Mouse (Mus musculus) testis, postnatal 10 days (tissue): ENCODE results near the gene Il24.
A peak's percentile ranks its signal among the peaks of the same experiment; 100 is the strongest.

ENCODE experiments used
- DNase-seq: peaks from one replicate; pipeline ENCODE4 v3.0.0; 2021; ENCODE audit warnings: low spot score

The Il24 gene

DNA sequence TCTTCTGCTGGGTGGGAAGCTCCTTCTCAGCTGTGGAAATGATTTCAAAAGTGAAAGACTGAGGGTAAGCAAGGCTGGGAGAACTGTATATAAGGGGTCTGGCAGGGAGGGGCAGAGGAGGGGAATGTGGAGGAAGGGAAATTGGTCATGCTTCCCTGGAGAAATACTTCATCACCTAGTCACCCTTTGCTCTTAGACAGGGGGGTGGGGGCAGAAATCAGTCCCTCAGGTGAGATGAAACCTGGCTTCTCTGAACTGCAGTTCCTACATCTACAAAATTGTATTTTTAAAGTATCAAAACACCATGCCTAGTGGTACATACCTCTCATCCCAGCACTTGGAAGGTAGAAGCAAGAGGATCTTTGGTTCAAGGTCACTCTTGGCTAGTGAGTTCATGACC lies at the start of gene Il24:
Gene Il24, minus strand, starts transcription at position 101 of the 400 bp plus-strand sequence.
- DNase-seq: no peak

DNA sequence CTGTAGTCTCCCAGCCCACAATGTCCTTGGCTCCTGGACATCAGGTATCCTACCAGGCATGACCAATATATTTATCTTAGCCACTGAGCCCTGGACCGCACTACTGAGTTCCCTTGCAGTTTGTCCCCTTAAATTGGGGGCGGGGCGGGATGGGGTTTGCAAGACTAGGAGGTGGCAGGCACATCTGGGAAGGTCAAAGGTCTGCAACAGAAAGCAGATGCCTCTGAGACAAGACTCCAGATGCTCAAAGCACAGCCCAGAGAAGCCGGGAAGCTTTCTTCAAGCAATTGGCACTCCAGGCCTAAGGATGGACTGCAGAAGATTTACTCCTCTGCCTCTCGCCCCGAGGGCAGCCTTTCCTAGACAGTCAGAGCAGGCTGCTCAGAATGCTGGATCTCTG lies 49.1 kb upstream of the Il24 start:
- DNase-seq: no peak

DNA sequence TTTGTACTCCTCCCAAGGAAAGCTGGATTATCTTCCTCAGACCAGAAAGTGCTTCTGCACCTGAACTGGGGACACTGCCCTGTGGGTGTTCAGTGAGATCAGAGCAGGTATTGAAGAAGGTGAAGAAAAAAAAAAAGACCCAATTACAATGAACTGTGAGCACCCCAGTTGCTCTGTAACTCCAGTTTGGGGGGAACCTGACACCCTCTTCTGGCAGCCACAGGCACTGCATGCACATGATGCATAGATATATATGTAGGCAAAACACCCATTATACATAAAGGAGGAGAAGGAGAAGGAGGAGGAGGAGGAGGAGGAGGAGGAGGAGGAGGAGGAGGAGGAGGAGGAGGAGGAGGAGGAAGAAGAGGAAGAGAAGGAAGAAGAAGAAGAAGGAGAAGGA lies 39.2 kb upstream of the Il24 start:
- DNase-seq: no peak

DNA sequence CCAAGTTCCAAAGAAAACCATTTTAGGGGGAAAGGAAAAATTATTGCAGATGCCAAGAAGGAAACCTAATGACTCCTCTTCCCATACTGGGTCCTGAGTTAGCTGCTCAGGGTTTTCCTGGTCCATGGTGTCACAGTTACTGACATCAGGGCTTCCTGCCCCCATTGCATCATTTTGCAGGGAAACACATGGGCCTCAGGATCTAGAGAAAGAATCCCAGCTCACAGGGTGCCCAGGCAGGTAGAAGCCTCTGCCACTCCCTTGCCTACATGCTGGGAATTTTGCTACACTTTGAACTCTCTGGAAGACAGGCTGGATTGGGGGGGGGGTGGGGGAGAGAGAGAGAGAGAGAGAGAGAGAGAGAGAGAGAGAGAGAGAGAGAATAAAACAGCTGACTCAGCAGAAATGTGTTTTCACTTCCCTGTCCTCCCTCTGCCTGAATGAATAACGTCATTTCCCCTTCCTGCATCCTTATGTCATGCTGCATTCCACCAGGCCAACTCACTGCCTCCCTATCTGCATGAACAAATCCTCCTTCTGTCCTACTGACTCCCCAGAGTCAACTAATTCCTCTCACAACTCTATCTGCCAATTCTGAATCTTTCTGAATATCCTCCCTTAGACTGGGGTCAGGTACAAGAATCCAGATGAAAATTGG lies 31.2 kb upstream of the Il24 start:
- no peak for DNase-seq

DNA sequence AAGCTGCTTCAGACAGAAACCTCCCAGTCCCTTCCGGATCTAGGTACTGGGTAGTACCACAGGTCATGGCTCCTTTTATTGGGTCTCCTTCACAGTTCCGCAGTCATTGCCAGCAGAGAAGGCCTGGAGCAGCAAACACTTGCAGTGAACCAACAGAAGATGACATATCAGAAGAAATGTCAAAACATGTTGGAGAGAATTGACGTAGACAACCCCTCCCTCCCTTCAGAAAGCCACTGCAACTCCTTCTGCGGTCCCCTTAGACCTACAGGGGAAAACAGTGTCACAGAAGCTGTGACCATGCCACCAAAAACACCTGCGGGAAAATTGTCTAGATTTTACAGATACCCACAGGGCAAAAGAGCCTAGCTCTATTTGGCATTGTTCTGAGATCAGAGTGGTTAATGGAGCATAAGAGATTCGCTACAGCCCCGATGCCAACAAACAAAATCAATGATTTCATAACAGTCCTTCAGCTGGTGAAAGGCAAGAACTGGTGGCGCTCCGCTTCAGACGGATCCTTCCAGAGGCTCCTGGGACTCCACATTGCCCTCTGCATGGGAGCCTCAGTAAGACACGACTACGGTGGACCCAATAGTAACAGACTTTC lies 24.3 kb upstream of the Il24 start, which contains the start of gene Il20:
Gene Il20, minus strand, starts transcription at position 51 of the 610 bp plus-strand sequence.
- DNase-seq: no peak

DNA sequence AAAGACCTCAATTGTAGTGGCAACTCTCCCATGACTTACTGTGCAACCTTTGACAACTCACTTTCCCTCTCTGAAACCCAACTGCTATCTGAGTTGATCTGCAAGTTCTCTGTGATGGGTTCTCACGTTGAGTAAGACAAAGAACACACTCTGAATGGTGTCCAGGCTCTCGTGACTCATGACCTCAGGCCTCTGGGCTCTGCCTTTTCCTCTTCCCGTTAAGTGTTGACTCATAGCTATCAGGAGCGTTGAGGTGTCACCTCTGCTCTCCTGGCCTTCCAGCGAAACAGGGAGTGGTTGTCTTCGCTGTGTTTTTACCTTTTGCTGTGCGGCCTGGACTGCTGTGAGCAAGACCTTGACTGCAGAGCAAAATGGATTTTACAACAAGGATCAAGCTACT lies 15.3 kb upstream of the Il24 start:
- DNase-seq: no peak

DNA sequence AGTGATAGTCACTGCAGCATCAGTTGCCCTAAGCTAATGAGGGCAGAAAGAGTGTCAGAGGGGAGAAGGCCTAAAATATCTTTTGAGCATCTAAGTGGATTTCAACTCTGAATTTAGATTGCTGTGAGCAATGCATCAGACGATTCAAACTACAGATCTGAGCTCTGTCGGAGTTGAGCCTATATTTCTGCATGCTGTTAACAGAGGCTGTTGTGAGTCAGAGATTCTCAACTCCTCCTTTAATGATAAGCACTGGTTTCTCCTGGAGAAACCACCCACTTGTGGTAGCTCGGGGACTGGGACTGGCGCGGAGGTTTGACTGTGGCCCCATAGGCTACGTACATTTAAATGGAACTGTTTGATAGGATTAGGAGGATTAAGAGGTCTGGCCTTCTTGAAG lies 7.2 kb upstream of the Il24 start:
- DNase-seq: no peak

DNA sequence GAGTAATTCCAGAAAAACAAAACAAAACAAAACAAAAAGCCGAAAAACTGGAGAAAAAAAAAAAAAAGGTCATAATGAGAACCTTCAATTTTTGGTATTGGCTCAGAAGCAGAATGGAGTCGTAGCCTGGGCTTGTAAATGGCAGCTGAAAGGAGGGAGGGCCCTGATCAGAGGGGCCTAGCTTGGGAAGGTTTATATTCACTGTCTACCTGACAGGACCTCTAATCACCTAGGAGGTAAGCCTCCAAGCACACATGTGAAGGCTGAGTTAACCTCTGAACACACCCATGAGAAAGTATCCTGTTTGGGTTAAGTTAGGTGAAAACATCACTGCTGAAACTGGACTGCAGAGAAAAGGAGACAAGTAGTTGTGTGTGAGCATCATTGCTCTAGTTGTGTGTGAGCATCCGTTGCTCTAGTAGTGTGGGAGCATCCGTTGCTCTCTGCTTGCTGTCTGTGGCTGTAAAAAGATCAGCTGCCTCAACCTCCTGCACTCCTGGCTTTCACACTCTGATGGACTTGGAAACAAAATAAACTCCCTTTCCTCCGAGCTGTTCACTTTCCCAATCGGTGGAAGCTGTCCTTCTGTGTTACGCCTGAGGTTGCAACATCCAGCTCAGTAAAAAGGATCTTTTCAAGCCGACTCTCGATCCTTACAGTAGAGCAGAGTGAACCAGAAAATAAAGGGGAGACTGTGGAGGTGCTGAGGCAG lies 6.2 kb upstream of the Il24 start:
- DNase-seq: no peak

DNA sequence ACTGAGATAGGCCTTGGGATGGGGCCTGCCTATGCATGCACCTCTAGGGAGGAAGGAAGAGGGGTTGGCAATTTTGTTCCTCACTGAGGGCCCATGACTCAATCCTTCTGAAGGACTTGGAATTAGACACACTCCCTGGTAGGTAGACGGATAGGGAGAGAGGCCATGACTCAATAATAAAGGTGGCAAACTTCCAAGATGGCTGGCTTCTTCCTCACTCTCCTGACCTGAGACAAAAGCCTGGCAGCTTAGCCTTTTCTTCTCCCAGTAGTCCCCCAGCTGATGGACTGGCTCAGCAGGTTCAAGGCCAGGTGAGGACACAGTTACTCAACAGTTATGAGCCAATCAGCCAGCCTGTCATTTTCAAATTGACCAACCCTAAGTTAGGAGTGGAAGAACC lies 5.2 kb upstream of the Il24 start:
- no peak for DNase-seq

DNA sequence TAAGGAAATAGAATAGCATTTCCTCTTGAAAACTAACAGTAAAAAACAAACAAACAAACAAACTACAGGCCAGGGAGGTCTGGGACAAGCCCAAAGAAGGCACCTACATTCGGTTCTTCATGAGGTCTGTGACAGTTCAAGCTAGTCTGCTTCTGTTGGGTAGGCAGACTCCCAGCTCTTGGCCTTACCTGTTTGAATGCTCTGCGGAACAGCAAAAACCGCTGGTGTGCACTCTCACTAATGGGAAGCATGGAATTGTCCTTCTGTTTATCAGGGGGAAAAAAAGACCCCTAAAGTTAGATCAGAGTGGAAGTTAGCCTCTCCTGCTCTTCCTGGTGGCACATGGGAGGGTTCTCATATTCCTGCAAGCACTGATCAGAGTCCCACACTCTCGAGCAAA lies 4.1 kb downstream of the Il24 start:
- DNase-seq: peak; percentile 8

DNA sequence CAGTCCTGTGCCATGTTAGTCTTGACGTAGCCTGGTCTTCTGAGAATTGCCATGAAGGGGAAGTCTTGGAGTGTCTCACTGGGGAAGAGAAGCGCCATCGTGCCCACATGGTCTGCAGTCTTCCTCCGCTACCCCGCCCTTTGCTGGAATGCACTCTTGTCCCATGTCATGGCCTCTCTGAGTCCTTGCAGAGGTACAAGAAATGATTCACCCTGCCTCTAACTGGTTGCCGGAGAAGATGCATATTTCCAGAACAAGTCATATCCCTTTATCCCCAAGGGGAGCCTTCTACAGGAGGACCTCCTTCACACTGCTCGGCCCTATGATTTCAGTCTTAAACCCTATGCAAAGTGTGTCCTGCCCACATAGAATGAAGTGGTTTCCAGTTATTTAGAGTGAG lies 7.3 kb downstream of the Il24 start:
- DNase-seq: peak; percentile 25

DNA sequence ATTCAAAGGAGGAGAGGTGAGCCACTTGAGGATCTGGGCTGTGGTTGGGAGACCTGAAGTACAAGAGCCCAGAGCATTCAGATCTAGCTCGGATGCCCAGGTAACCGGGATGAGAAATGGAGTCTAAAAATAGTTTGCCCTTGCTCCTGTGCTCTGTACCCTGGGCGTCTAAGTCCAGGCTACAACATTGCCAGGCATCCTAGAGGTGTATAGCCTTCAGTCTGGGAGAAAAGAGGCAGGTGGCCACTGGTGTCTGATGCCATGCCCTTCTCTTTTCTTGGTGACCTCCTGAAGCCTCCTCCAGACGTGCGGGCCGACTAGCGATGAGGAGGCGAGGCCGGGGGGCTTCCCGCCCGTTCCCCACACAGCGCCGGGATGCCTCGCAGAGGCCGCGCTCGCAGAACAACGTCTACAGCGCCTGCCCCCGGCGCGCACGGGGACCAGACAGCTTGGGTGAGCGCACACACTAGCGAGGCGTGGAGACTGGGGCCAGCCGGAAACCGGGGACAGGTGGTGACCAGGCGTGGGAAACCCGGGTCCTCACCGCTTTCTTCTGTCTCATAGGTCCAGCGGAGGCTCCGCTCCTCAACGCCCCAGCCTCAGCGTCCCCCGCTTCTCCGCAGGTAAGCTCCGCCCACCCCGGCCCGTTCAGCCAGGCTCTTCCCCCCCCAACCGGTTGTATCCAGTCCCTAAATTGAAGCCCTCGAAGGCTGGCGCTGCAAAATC lies 9.2 kb downstream of the Il24 start:
- peak; percentile 51 for DNase-seq

DNA sequence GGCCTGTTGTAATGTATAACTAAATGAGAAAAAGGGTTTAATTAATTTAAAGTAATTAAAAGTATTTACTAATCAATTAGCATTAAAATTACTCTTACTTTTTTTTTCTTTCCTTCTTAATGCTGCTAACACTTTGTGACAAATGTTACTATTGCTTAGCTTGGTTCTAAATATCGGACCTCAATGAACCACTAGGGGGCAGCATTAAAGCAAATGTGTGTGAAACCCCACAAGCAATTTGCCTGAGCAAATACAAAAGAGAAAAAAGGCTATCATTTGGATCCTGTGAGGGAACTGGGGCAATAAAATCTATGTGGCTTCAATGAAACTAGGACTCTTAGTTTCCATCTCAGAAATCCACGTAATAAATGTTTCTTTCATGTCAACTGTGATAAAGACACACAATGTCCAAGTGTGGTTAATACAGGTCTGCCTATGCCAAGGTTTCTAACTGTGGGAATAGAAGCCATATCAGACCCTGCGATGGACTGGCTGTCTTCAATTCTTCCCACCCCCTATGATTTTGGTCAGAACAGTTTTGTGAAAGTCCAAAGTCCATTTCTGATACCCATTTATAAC lies 10.2 kb downstream of the Il24 start:
- no peak for DNase-seq

DNA sequence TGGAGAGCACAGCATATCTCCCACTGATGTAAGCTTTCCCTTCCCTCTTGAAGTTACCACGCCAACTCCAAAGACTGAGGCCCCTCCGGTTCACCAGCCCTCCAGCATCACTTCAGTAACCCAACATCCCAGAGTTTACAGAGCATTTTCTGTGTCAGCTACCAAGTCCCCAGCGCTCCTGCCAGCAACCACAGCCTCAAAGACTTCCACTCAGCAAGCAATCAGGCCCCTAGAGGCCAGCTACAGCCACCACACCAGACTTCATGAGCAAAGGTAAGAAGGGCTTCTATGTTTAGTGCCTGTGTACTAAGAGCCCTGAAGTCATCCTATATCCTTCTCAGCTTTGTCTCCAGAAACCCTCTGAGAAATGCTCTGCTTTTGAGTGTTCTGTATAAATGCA lies 11.3 kb downstream of the Il24 start:
- no peak for DNase-seq

DNA sequence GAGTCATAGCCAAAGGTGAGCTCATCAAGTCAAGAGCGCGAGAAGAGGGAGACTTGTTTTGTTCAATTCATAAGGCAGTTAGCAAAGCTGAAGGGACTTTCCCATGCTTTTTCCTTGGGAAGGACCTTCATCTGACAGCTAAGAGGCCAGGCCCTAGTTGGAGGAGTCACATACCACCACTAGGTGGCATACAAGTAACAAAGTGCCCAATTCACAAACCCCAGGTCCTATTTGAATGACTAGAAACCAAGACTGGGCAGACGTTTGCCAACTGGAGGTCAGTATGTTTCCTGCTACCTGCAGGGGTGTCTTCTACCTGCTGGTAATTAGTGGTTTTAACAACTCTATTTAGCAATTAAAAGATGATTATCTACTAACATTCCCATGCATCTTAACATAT lies 12.1 kb downstream of the Il24 start:
- DNase-seq: no peak

DNA sequence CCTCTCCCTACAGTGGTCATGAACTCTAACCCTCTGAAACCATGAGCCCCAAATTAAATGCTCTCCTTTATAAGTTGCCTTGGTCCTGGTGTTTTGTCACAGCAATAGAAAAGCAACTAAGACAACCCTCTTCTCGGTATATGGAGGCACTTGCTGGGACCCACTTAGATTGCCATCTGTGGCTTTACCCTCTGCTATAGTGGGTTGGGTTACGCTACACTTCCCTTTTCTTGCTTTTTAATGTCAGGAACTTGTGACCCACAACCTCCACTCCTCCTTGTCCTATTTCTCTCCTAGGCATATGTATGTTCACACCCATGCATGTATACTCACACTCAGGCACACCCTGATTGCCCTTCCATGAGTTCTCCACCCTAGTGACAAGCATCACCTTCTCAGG lies 14.3 kb downstream of the Il24 start:
- no peak for DNase-seq

DNA sequence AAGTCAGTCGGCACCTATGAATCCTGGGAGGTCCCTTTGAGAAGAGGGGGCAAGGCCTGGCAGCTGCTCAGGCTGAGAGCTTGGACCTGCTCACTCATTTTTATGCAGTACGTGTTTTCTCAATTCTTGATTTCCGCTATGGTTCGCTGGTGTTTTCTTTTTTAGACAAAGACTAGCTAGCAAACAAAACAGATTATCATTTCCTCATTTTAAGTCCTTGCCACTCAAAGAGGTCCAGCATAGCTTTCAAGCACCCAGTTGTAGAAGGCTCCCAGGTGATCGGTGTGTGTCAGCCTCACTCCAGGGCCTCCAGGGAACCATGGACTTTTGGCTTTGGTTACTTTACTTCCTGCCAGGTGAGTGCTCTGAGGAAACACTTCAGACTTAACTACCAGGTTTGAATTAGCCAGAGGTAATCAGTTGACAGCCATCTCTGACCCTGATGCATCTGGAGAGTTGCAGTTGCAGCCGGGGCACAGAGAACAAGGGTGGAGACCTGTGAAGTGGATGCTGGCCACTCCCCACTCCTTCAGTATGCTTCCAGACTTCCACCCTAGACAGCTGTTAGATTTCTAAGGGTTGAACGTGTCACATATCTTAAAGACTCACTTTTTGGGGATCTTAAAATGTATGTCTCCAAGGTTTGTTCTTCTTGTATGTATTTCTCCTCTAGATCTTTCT lies 21.6 kb downstream of the Il24 start, which contains the start of gene Fcmr:
Gene Fcmr, plus strand, starts transcription at position 129 of the 681 bp plus-strand sequence.
- DNase-seq: no peak

DNA sequence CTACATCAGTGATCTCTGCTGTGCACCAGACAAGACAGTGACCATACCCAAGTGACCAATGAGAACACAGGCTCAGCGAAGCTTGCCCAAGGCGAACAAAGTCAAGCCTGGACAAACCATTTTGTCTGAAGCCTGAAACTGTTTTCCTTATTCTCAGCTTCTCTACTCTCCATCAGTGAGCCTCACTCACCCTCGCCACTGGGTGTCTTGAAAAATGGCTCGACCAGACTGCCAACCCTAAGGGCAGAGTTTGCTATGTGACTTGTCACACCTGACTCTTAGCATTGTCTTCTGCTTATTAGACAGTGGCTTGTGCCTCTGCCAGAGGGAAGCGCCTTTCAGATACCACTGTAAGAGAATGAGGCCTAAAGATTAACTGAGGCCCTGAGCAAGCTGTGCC lies 22.5 kb downstream of the Il24 start:
- DNase-seq: no peak

DNA sequence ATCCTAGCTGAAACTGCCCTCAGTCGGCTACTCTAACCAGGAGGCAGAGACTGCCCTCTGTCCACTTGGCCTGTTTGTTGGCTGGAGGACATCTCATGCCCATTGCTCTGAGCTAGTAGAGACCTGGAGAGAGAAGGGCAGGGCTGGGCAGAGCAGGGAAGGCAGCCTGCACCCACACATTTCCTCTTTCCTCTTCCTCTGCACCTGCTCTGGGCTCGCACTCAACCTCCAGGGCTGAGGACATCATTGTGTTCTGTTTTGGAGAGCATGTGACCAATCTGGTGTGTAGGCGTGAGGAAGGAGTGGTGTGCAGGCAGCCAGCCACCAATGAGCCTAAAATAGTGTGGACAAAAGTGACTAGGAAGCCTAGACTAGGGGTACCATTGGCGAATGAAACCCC lies 23.0 kb downstream of the Il24 start:
- no peak for DNase-seq

DNA sequence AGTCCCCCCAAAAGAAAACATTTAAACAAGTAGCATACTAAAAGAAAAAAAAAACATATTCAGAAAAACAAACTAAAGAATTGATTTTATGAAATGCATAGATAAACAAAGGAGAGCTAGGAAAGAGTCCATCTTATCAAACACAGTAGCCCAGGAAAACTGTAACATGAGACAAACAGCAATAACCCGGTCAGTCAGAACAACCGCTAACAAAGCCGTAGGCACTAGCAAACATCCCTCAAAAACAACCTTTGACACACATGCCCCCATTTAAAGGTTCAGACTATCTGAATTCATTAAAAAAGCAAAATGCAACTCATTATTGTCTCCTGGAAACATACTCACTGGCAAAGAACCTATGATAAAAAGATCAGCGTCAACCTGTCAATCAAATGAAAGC lies 29.8 kb downstream of the Il24 start:
- no peak for DNase-seq

DNA sequence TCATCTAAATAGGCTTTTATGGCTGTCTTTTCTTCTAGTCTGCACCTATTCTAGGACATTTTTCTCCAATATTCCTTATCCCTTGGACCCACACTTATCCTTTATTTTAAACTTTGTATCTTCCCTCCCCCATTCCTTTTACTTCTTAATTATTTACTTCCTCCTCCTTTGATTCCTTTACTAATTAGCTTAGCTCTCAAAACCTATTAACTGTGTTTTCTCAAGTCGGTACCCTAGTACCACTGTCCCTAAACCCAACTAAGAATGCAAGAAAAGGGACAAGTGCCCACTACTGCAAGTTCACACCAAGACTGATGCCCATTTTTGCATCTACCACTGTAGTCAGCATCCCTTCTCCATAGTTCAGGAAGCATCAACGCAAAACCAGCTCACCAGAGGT lies 31.5 kb downstream of the Il24 start:
- DNase-seq: no peak

DNA sequence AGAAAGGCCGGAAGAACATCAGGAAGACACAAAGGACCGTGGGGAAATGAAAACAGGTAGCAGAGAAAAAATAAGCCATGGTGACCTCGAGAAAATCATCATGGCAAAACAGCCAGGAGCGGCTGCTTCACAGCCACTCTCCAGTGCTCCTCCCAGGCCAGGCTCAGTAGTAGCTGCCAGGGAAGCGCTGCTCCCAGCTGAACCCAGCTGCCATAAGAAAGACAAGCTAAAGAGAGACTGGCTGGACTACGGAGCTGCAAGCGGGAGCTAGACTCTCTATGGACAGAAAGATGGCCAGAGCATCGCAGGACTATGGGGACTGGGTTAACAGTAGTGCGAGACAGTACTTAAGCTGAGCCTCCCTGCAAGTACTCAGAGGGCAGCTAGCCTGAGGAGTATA lies 32.4 kb downstream of the Il24 start:
- DNase-seq: no peak
